Mouse (Mus musculus) Patski (cell line): ENCODE measurements at regions not wholly inside any gene's neighbourhood (a gene's known extent, or its start where the extent isn't known, plus 50 kb on each side); places are given as distances from the start of the nearest gene placed in this dataset.

Experiments
- ATAC-seq: fragments of 100-300 bp; one replicate; pipeline ENCODE4 v1.8.0; 2021
- CTCF ChIA-PET: fragments of 350-600 bp; sonication (Branson Sonifier 250); formaldehyde crosslinking; loops from one replicate; lab custom pipeline; 2022; ENCODE audit warnings: inconsistent platforms; lab: Charles Lee
- POLR2A ChIA-PET: fragments of 350-600 bp; sonication (Branson Sonifier 250); formaldehyde crosslinking; loops from one replicate; lab custom pipeline; 2022; ENCODE audit warnings: antibody characterized with exemption, inconsistent platforms; lab: Charles Lee
- DNase-seq: peaks from one replicate; pipeline ENCODE4 v3.0.0-alpha.2; 2011; ENCODE audit warnings: low read depth, low spot score
- H3K27me3 ChIP-seq: fragments of 371-371 bp; one replicate; pipeline ENCODE4 v1.5.1; 2021
- CTCF ChIP-seq: fragments of 100-300 bp; IDR thresholded peaks from one replicate; pipeline ENCODE4 v1.5.1; 2021
- in situ Hi-C: fragments of 300-500 bp; cut with MboI; formaldehyde crosslinking; loops from 3 replicates; pipeline ENCODE4 v1.11.1; 2018; ENCODE audit warnings: low pct_unique_long_range_greater_than_20kb, mixed read lengths

DNA sequence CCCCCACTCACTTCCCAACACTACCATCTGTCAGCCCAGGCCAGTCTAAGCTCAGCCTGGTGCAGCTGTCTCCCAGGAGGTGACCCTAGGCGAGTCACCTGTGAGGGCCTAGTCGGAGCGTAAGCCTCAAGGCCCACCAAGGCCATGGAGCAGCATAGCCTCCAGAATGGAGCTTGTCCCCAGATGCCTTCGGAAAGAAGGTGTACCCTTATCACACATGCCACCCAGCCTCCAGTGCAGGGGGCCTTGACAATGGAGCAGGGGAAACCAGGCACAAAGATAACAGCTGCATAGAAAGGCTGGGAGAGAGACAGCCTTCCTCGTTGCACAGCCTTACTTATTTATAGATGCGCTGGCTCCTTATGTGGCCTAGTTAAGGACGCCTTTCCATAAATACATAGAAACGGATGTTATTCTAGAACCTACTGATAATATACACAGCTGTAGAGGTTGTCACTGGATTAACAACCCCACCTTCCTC lies 145.0 kb upstream of the Cpeb2 start:
- CTCF ChIA-PET = interaction anchor here (1.2 kb wide), 1 partner anchor 21 kb away, joined by 3 read pairs; no protein-coding TSS in a partner anchor
- TF ChIP-seq CTCF = no peak
- in situ Hi-C loops = no loop called here
- DNase-seq (no peak), ATAC-seq (no peak)
- POLR2A ChIA-PET = interaction anchor here (0.6 kb wide), 1 partner anchor 34 kb away, joined by 5 read pairs; no protein-coding TSS in a partner anchor
- no peaks in the 10 kb centered on the region for H3K27me3 ChIP-seq

DNA sequence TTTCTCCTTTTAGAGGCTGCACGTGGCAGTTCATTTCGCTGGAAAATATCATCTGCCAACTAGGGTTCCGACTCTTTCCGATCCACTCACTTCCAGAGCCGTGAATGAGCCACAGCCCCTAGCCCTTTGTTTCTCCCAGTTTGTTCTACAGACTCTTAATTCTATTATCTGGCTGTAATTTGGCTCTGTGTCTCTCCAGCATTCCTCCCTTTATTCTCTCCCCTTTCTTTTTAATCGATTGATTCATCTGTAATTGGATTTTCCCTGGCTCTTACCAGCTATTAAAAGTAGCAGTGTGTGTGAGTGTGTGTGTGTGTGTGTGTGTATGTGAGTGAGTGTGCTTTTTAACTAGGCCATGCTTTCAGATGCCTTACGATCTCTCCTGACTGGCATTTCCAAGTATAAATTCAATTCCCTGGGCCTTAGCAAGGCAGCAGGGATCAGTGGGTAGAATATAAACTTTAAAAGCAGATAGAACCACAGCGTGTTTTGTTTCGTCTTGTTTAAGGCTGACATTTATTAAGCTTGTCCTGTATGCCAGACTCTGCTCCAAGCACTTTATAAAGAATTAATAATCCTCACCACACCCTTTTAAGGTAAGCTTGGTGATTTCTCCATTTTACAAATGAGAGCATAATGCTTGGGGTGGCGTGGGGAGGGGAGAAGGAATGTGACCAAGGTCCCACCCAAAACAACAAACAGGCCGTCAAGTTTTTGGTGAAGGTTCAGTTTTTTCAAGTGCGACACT lies 144.1 kb upstream of the Cpeb2 start:
- CTCF ChIA-PET = interaction anchor here (1.0 to 1.2 kb wide), 3 partner anchors 18 to 25 kb away, joined by 3 to 4 read pairs (median 3); no protein-coding TSS in a partner anchor
- ATAC-seq = no peak
- in situ Hi-C loops = no loop called here
- POLR2A ChIA-PET = no interaction called here
- TF ChIP-seq CTCF = no peak
- DNase-seq = no peak
- no peaks in the 10 kb centered on the region for H3K27me3 ChIP-seq

DNA sequence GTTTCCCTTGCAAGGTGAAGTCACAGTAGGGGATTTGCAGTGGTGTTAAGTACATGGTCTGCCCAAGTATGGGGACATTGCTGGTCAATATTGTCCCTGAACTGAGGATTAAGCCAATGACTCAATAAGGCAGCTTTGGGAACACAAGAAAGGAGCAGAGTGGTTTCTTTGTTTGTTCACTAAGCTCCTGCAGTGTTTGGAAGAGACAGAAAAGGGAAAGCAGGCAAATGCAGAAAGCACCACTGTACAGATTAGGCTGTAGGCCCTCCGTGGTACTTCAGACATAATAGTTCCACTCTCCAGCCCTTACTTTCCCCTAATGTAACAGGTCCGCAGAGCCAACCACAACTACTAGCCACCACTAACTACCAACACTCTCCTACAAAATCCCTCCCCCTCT lies 143.5 kb upstream of the Cpeb2 start:
- ChIA-PET POLR2A (no interaction called here), CTCF (interaction anchor here (1.0 to 1.2 kb wide), 2 partner anchors 18 to 24 kb away, joined by 3 to 4 read pairs; no protein-coding TSS in a partner anchor)
- TF ChIP-seq CTCF = no peak
- H3K27me3 ChIP-seq = no peaks in the 10 kb centered on the region
- in situ Hi-C loops = no loop called here
- DNase-seq (no peak), ATAC-seq (no peak)

DNA sequence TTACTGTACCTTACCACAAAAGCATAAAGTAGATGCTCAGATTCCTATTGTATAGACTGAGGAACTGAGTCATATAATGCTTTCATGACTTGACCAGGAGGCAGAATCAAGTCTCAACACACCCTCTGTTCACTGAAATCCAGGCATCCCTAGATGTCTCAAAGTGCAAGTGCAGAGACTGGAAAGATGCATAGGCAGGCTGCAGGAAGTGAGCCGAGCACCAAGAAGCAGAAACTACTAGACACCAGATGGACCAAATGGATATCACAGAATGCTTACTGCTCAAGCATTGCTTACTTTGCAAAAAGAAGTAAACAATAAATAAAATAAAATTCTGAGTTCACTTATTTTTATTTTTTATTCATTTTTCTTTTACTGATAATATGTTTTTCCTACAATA lies 143.0 kb upstream of the Cpeb2 start:
- TF ChIP-seq CTCF = no peak
- in situ Hi-C loops = no loop called here
- no peak for DNase-seq
- POLR2A ChIA-PET = no interaction called here
- ATAC-seq = no peak
- CTCF ChIA-PET = interaction anchor here (1.2 kb wide), 1 partner anchor 17 kb away, joined by 4 read pairs; no protein-coding TSS in a partner anchor
- H3K27me3 ChIP-seq = no peaks in the 10 kb centered on the region

DNA sequence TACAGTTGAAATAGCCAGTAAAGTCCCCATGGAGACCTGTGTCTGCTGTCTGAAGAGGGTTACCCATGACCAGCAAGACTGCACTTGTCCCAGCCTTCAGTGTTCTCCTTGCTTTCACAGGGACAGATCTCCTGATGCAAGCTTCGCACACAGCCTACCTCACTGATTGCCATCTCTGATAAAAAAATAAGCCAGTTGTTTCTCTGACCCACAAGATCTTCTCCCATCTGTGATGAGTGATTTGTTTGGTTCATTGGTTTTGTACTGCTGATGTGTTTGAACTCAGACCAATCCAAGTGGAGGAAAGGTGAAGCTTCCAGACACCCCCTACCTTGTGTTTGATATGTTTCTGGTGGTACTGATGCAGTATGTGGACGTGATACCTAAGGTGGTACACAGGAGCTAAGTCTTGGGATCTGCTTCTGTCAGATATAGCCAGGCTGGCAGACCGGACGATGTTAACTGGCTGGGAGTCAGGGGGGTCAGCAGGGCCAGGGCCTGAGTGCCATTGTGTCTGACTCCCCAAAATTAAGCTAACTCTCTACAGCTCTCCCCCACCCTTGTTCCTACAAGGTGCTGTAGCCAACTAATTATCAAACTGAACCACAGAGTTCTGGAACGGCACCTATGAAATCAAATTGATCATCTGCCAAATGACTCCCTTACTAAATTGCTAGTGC lies 139.2 kb upstream of the Cpeb2 start:
- CTCF ChIA-PET = interaction anchor here (0.9 to 1.9 kb wide), 6 partner anchors 8 to 65 kb away, joined by 3 to 13 read pairs (median 4); no protein-coding TSS in a partner anchor
- POLR2A ChIA-PET = interaction anchor here (1.2 to 2.0 kb wide), 2 partner anchors 9 to 140 kb away, joined by 3 to 5 read pairs; no protein-coding TSS in a partner anchor
- ATAC-seq (no peak), DNase-seq (no peak)
- no peaks in the 10 kb centered on the region for H3K27me3 ChIP-seq
- in situ Hi-C loops = no loop called here
- TF ChIP-seq CTCF = no peak

DNA sequence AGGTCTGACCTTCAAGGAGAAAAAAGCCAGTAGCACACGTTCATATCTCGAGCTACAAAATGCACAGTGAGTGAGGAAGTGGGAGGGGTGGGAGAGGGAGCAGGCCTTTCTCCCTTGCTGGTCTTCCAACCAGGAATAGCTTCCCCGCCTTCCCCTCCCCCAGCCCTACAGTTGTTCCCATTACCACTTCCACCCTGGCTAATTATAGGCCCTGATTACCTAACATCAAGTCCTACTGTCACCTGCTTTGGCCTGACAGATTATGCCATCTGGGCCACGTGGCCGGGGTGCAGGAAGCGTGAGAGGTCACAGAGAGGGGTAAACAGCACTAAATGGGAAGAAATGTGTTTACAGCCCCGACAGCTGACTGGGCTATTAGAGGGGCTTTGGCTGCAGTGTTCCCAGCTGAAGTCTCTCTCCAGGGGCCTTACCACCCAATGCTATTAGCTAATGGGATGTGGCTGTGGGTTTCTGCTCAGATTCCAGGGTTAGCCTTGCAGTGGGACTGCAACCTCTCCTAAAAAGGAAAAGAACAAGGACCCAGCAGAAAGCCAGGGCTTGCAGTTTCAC lies 138.6 kb upstream of the Cpeb2 start:
- POLR2A ChIA-PET = interaction anchor here (1.2 to 2.0 kb wide), 2 partner anchors 8 to 139 kb away, joined by 3 to 5 read pairs; no protein-coding TSS in a partner anchor
- in situ Hi-C loops = no loop called here
- ATAC-seq = no peak
- no peak for DNase-seq
- CTCF ChIA-PET = interaction anchor here (0.9 to 1.9 kb wide), 5 partner anchors 10 to 66 kb away, joined by 3 to 13 read pairs (median 5); no protein-coding TSS in a partner anchor
- no peak for TF ChIP-seq CTCF
- no peaks in the 10 kb centered on the region for H3K27me3 ChIP-seq

DNA sequence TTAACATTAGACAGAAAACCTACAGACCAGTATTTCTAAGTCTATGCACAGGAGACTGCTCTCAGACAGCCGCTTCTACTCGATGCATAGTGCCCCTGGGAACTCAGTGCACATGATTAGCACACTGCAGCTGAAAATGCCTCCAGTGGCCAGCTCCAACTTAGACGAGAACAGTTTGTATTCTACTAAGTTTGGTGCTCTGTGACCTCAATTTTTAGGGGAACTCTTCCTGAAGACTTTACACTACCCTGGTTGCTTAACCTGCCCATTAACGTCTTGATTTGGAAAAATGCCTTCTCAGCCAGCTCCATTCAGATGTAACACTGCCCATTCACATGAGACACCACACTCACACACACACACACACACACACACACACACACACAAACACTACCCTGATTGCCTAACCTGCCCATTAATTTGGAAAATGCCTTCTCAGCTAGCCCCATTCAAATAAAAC lies 130.9 kb upstream of the Cpeb2 start:
- ATAC-seq (peak; percentile 47), DNase-seq (no peak)
- POLR2A ChIA-PET = interaction anchor here (0.6 to 1.5 kb wide), 2 partner anchors 8 to 703 kb away, joined by 3 to 5 read pairs; no protein-coding TSS in a partner anchor
- in situ Hi-C loops = no loop called here
- no peak for TF ChIP-seq CTCF
- no peaks in the 10 kb centered on the region for H3K27me3 ChIP-seq
- CTCF ChIA-PET = interaction anchor here (0.9 to 2.4 kb wide), 4 partner anchors 9 to 17 kb away, joined by 3 to 9 read pairs (median 3); no protein-coding TSS in a partner anchor

DNA sequence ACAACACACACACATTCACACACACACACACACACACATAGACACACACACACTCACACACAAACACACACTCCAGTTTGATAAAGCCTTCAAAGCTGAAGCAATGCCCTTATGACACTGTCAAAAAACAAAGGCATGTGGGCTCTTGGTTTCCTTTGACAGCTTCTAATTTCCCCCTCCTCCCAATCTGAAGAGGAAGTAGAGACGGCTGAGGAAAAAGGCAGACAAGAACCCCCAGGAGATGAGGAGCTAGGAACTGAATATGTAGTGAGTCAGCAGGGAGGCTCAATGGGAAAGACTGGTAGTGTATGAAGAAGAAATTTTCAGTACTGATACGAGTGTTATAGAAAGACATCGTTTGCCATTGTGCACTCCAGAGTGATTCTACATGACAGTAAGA lies 130.4 kb upstream of the Cpeb2 start:
- no peak for TF ChIP-seq CTCF
- CTCF ChIA-PET = interaction anchor here (0.9 to 2.4 kb wide), 3 partner anchors 9 to 11 kb away, joined by 3 to 9 read pairs (median 3); no protein-coding TSS in a partner anchor
- H3K27me3 ChIP-seq = no peaks in the 10 kb centered on the region
- no peak for ATAC-seq
- POLR2A ChIA-PET = interaction anchor here (0.6 to 1.5 kb wide), 2 partner anchors 8 to 702 kb away, joined by 3 to 5 read pairs; no protein-coding TSS in a partner anchor
- no peak for DNase-seq
- in situ Hi-C loops = no loop called here

DNA sequence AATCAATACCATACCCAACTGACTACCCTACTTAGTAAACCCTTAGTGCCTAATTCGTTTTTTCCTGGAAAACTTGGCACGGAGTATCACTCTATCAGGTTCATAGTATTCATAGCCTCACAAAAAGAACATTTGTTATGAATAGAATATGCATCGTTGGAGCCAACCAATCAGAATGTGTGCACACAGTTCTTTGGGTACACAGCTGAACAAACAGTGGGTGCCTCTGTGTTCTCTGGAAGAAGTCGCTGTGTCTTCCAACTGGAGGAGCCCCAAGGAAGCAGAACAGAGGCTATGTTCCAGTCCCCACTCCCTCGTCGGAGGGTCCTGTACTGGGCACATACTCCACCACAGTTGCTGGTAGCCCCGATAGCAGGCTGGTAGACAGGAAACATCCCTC lies 129.2 kb upstream of the Cpeb2 start:
- no peaks in the 10 kb centered on the region for H3K27me3 ChIP-seq
- POLR2A ChIA-PET = interaction anchor here (1.5 kb wide), 1 partner anchor 9 kb away, joined by 5 read pairs; no protein-coding TSS in a partner anchor
- DNase-seq (no peak), ATAC-seq (no peak)
- TF ChIP-seq CTCF = no peak
- CTCF ChIA-PET = interaction anchor here (1.5 to 2.4 kb wide), 2 partner anchors 9 kb away, joined by 5 to 9 read pairs; no protein-coding TSS in a partner anchor
- in situ Hi-C loops = no loop called here

DNA sequence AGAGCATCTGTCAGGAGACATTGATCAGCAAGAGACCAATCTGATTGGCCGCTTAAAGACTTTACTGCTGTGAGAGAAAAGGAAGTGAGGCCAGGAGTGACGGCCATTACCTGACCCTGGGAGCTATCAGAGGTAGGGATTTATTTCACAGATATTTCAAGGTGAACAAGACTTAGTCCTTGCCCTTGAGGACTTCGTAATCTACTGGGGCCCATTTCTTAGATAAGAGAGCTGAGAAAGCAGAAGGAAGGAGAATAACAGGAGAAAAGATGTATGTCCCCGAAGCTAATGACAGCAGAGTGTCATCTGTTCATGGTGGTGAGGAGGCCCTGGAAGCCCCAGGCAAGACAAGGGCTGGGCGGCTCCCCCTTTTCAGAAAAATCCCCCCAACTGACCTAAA lies 127.4 kb upstream of the Cpeb2 start:
- in situ Hi-C loops = no loop called here

More for the DNA sequence above, 127.4 kb upstream of the Cpeb2 start:
- no peak for ATAC-seq
- no peak for TF ChIP-seq CTCF
- ChIA-PET POLR2A (no interaction called here), CTCF (interaction anchor here (1.4 to 3.0 kb wide), 2 partner anchors 12 to 124 kb away, joined by 3 to 13 read pairs; no protein-coding TSS in a partner anchor)
- no peak for DNase-seq
- no peaks in the 10 kb centered on the region for H3K27me3 ChIP-seq
